Mouse (Mus musculus) heart, embryonic 14.5 days (tissue): Measurements from ENCODE around the gene Ankdd1a. TPM values are rescaled to one million over a fixed set of nuclear protein-coding genes. Genes with fewer than 3 reads are reported as not detected.

Source experiments
- ATAC-seq: fragments of 200-750 bp; cut with Nextera tagmentation; 2 replicates; pipeline ENCODE4 v1.8.0; 2017; ENCODE audit warnings: low read depth, moderate TSS enrichment; ENCODE audit not compliant: insufficient number of reproducible peaks, insufficient read depth, low FRiP score
- H3K27ac ChIP-seq, 2 experiments: fragments of 200-500 bp in 1 of 2; fragments of 300-500 bp in 1 of 2; sonication (generic) in 1 of 2; replicated peaks in 1 of 2; 2 replicates each; pipeline ENCODE4 v1.5.1; 2012 to 2014; ENCODE audit warnings: low read depth in 2 of 2, low read length in 2 of 2, control low read depth in 1 of 2, mild to moderate bottlenecking in 1 of 2, mixed read lengths in 1 of 2; ENCODE audit not compliant: control insufficient read depth in 1 of 2, insufficient read depth in 1 of 2
- H3K27me3 ChIP-seq: fragments of 300-500 bp; sonication (generic); 2 replicates; pipeline ENCODE4 v1.6.1; 2014; ENCODE audit warnings: mild to moderate bottlenecking, low read length, control low read depth; ENCODE audit not compliant: control insufficient read depth, insufficient read depth
- H3K36me3 ChIP-seq: fragments of 300-500 bp; sonication (generic); 2 replicates; pipeline ENCODE4 v1.6.1; 2014; ENCODE audit warnings: mild to moderate bottlenecking, control low read depth, low read length, mixed read lengths; ENCODE audit not compliant: control insufficient read depth, insufficient read depth
- H3K4me1 ChIP-seq, 2 experiments: fragments of 200-500 bp in 1 of 2; fragments of 300-500 bp in 1 of 2; sonication (generic) in 1 of 2; 2 replicates each; pipeline ENCODE4 v1.6.1; 2012 to 2014; ENCODE audit warnings: low read length in 2 of 2, control low read depth in 1 of 2, mixed read lengths in 1 of 2; ENCODE audit not compliant: control insufficient read depth in 2 of 2, insufficient read depth in 2 of 2
- H3K4me2 ChIP-seq: fragments of 300-500 bp; sonication (generic); 2 replicates; pipeline ENCODE4 v1.6.1; 2014; ENCODE audit warnings: mild to moderate bottlenecking, low read length
- H3K4me3 ChIP-seq, 2 experiments: fragments of 200-500 bp in 1 of 2; fragments of 300-500 bp in 1 of 2; sonication (generic) in 1 of 2; 2 replicates each; pipeline ENCODE4 v1.5.1; 2012 to 2014; ENCODE audit warnings: low read length in 2 of 2, mild to moderate bottlenecking in 2 of 2, control low read depth in 1 of 2, low read depth in 1 of 2, moderate library complexity in 1 of 2; ENCODE audit not compliant: control insufficient read depth in 1 of 2, insufficient read depth in 1 of 2
- H3K9ac ChIP-seq: fragments of 300-500 bp; sonication (generic); 2 replicates; pipeline ENCODE4 v1.6.1; 2014; ENCODE audit warnings: mild to moderate bottlenecking, low read length
- H3K9me3 ChIP-seq: fragments of 300-500 bp; sonication (generic); 2 replicates; pipeline ENCODE4 v1.6.1; 2016; ENCODE audit warnings: low read length, control low read depth; ENCODE audit not compliant: control insufficient read depth
- WGBS: fragments of 180-500 bp; shearing (Covaris S2); extraction: QIAGEN DNeasy Blood & Tissue Kit; methylation state at CpG from one replicate; pipeline ENCODE4 v1.1.7; 2014; 5-methylcytosine and 5-hydroxymethylcytosine counted together
- polyA plus RNA-seq: library from polyadenylated mRNA; unstranded; fragments of >200 nt; fragmentation: Nextera tagmentation; extraction: Ambion mirVana; gene quantifications from 2 replicates; pipeline ENCODE4 v1.2.1, GENCODE M21; 2014

Ankdd1a gene
- polyA plus RNA-seq, 1 experiment from 2014 or later: not detected

- Histone ChIP-seq H3K27ac (no peak overlapping the region), H3K4me3 (no peak overlapping the region), H3K36me3 (no peaks in the 10 kb centered on the region), H3K4me2 (no peak overlapping the region), H3K4me1 (peaks cover 5 to 13% of the 10 kb centered on the region in 2 experiments; a peak in 3 of 4 replicates), H3K27me3 (no peaks in the 10 kb centered on the region), H3K9ac (no peak overlapping the region), H3K9me3 (no peaks in the 10 kb centered on the region)
- WGBS: 80% methylated on average over 10 of the region's 10 CpGs
- no peak for ATAC-seq
Observed at GRCm38 (mm10) chr9:65525445-65526195, 5.6 kb upstream of the Ankdd1a start.

GRCm38 (mm10) chr9:65523611-65524364 lies 3.8 kb upstream of the Ankdd1a start:
- no peaks in the 10 kb centered on the region for H3K9me3 ChIP-seq
- H3K4me1 ChIP-seq: peaks cover 5 to 12% of the 10 kb centered on the region in 2 experiments; a peak in 3 of 4 replicates
- H3K4me2 ChIP-seq: no peak overlapping the region
- H3K36me3 ChIP-seq: no peaks in the 10 kb centered on the region
- no peak overlapping the region for H3K4me3 ChIP-seq
- 0 out of 2 replicates have a peak overlapping the region, but pooled peaks have one; percentile 3 for H3K9ac ChIP-seq
- ATAC-seq: peak; percentile 57; the same call in 1 of the 2 replicates
- WGBS: 20% methylated on average over 14 of the region's 14 CpGs
- H3K27me3 ChIP-seq: 0 out of 2 replicates have a peak, but pooled peaks cover 3% of the 10 kb centered on the region
- no peak overlapping the region for H3K27ac ChIP-seq

- 20% methylated on average over 11 of the region's 11 CpGs for WGBS
- peak overlapping the region; percentile 41; the same call in 1 of the 2 replicates for H3K9ac ChIP-seq
Observed at GRCm38 (mm10) chr9:65520505-65520876, 498 bp upstream of the Ankdd1a start.

GRCm38 (mm10) chr9:65514851-65515261 lies 5.1 kb downstream of the Ankdd1a start:
- 35% methylated on average over 3 of the region's 3 CpGs for WGBS
- H3K4me1 ChIP-seq: no peaks in the 10 kb centered on the region
- no peak overlapping the region for H3K27ac ChIP-seq
- H3K36me3 ChIP-seq: no peaks in the 10 kb centered on the region
- no peak overlapping the region for H3K4me2 ChIP-seq
- H3K27me3 ChIP-seq: no peaks in the 10 kb centered on the region
- ATAC-seq: no peak
- H3K9me3 ChIP-seq: no peaks in the 10 kb centered on the region
- no peak overlapping the region for H3K9ac ChIP-seq
- H3K4me3 ChIP-seq: no peak overlapping the region

More at GRCm38 (mm10) chr9:65520505-65520876, 498 bp upstream of the Ankdd1a start:
- peaks cover 0 to 5% of the 10 kb centered on the region in 2 experiments; a peak in 1 of 4 replicates for H3K4me1 ChIP-seq
- H3K27me3 ChIP-seq: 0 out of 2 replicates have a peak, but pooled peaks cover 3% of the 10 kb centered on the region
- no peaks in the 10 kb centered on the region for H3K36me3 ChIP-seq
- no peak for ATAC-seq
- no peak overlapping the region for H3K27ac ChIP-seq
- H3K4me2 ChIP-seq: peak overlapping the region; percentile 64
- peak overlapping the region in 1 of 2 experiments; percentile 20; a peak in 3 of 4 replicates for H3K4me3 ChIP-seq
- no peaks in the 10 kb centered on the region for H3K9me3 ChIP-seq

GRCm38 (mm10) chr9:65514431-65514830 lies 5.6 kb downstream of the Ankdd1a start:
- H3K27ac ChIP-seq: no peak overlapping the region
- H3K36me3 ChIP-seq: no peaks in the 10 kb centered on the region
- WGBS: 83% methylated on average over 8 of the region's 8 CpGs
- H3K9ac ChIP-seq: no peak overlapping the region
- no peaks in the 10 kb centered on the region for H3K9me3 ChIP-seq
- H3K27me3 ChIP-seq: no peaks in the 10 kb centered on the region
- no peak overlapping the region for H3K4me2 ChIP-seq
- ATAC-seq: no peak
- peaks cover 0 to 2% of the 10 kb centered on the region in 2 experiments; a peak in 1 of 4 replicates for H3K4me1 ChIP-seq
- H3K4me3 ChIP-seq: no peak overlapping the region

GRCm38 (mm10) chr9:65512520-65512919 lies 7.5 kb downstream of the Ankdd1a start:
- Histone ChIP-seq H3K4me3 (no peak overlapping the region), H3K27me3 (no peaks in the 10 kb centered on the region), H3K27ac (no peak overlapping the region), H3K9me3 (no peaks in the 10 kb centered on the region), H3K9ac (no peak overlapping the region), H3K4me2 (no peak overlapping the region), H3K4me1 (peaks cover 7 to 10% of the 10 kb centered on the region in 2 experiments; a peak in 3 of 4 replicates), H3K36me3 (no peaks in the 10 kb centered on the region)
- no peak for ATAC-seq
- WGBS: 81% methylated on average over 3 of the region's 3 CpGs

GRCm38 (mm10) chr9:65508449-65508848 lies 11.5 kb downstream of the Ankdd1a start:
- H3K4me2 ChIP-seq: no peak overlapping the region
- 15% methylated on average over 7 of the region's 7 CpGs for WGBS
- H3K9me3 ChIP-seq: no peaks in the 10 kb centered on the region
- H3K4me1 ChIP-seq: peaks cover 7 to 10% of the 10 kb centered on the region in 2 experiments; a peak in 3 of 4 replicates
- H3K27me3 ChIP-seq: no peaks in the 10 kb centered on the region
- no peak overlapping the region for H3K27ac ChIP-seq
- H3K9ac ChIP-seq: no peak overlapping the region
- H3K4me3 ChIP-seq: no peak overlapping the region
- no peaks in the 10 kb centered on the region for H3K36me3 ChIP-seq
- ATAC-seq: no peak
